In the genomic region with DNA sequence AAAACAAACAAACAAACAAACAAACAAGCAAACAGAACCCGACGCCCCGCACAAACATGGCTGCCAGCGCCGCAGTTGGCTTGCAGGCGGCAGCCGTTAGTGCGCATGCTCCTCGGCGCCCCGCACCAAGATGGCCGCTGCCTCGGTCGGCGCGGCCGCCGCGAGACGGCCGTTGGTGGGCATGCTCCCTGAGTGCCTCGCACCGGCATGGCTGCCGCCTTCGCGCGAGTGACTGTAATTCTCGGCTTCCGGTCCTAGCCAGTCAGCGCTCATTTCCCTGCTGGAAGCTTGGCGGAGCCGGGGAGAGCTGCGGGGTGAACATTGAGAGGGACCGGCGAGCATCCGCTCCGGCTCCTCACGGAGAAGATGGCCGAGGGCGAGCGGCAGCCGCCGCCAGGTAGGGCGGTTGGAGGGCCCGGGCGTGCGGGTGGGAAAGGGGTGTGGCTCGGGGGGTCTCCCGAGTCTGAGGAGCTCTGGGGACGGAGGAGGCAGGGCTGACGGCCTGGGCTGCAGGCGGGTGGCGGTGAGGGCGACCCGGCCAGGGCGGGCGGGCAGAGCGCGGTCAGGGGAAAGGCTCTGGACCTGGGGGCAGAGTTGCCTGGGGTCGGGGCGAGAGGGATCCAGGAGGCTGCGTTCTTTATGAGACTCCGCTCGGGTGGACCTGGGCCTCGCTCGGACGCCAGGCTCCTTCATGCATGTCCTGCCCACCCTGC, we compare ENCODE assay signal across 7 mouse cellular contexts. TPM values are rescaled to one million over a fixed set of nuclear protein-coding genes. Genes with fewer than 3 reads are reported as not detected.
DNase-seq lines count a peak whose midpoint lies in the region; ATAC-seq and TF ChIP-seq lines count a peak whose summit lies in the region.

Gene Ptpa (plus strand): TSS at position 104 of the 713 bp plus-strand sequence.

- peak within 1 kb of the TSS; percentile 73 for H3K4me3 ChIP-seq in embryonic facial prominence, embryonic 11.5 days (ENCODE audit: low read depth, low read length)
- peak within 1 kb of the TSS; percentile 70 for H3K4me3 ChIP-seq in kidney, adult 2 months (ENCODE audit: insufficient read depth, low read depth, low read length)
- peak within 1 kb of the TSS; percentile 84 for H3K4me3 ChIP-seq in limb, embryonic 12.5 days (replicated peaks)
- H3K4me3 ChIP-seq in midbrain, embryonic 15.5 days, result peak within 1 kb of the TSS; percentile 55
- peak within 1 kb of the TSS; percentile 83 for H3K4me3 ChIP-seq in spleen, adult 2 months (ENCODE audit: extremely low read depth, insufficient read depth, insufficient read length)

- peak; percentile 90 for TF ChIP-seq POLR2A in kidney, adult 2 months (IDR thresholded peaks at IDR 0.05; ENCODE audit: low read depth, low read length)
- TF ChIP-seq POLR2A in spleen, adult 2 months (IDR thresholded peaks at IDR 0.05; ENCODE audit: low read depth, low read length), result peak; percentile 96

- H3K4me2 ChIP-seq in embryonic facial prominence, embryonic 11.5 days (ENCODE audit: low read depth, low read length), result peak within 1 kb of the TSS; percentile 87
- peak within 1 kb of the TSS; percentile 75 for H3K4me2 ChIP-seq in limb, embryonic 12.5 days
- H3K4me2 ChIP-seq in midbrain, embryonic 15.5 days, result peak within 1 kb of the TSS; percentile 54

- peak within 1 kb of the TSS; percentile 97 for H3K27ac ChIP-seq in embryonic facial prominence, embryonic 11.5 days (replicated peaks; ENCODE audit: low read depth, low read length)
- peak within 1 kb of the TSS; percentile 99 for H3K27ac ChIP-seq in kidney, adult 2 months (ENCODE audit: insufficient read depth, low read depth, low read length)
- H3K27ac ChIP-seq in limb, embryonic 12.5 days, result peak within 1 kb of the TSS; percentile 99
- H3K27ac ChIP-seq in midbrain, embryonic 15.5 days, result peak within 1 kb of the TSS; percentile 96
- peak within 1 kb of the TSS; percentile 77 for H3K27ac ChIP-seq in spleen, adult 2 months (ENCODE audit: insufficient read depth, low read length)

- ATAC-seq in embryonic facial prominence, embryonic 11.5 days (replicated peaks; ENCODE audit: insufficient number of reproducible peaks, low FRiP score, low TSS enrichment, low read depth), result peak; percentile 87
- peak; percentile 82 for ATAC-seq in limb, embryonic 12.5 days (ENCODE audit: insufficient number of reproducible peaks, insufficient read depth, low FRiP score, low TSS enrichment, low read depth)
- ATAC-seq in midbrain, embryonic 15.5 days (replicated peaks), result peak; percentile 94

- no peak for TF ChIP-seq CTCF in kidney, adult 2 months (conservative IDR thresholded peaks at IDR 0.05; ENCODE audit: insufficient read depth, insufficient read length, low read depth, low read length)
- no peak for TF ChIP-seq CTCF in spleen, adult 2 months (IDR thresholded peaks at IDR 0.05; ENCODE audit: extremely low read depth, insufficient read depth, insufficient read length, insufficient replicate concordance)

- no peaks in the 10 kb centered on the region for H3K27me3 ChIP-seq in embryonic facial prominence, embryonic 11.5 days (ENCODE audit: control insufficient read depth, insufficient read depth, low read length)
- H3K27me3 ChIP-seq in kidney, adult 2 months (replicated peaks; ENCODE audit: control insufficient read depth, insufficient read depth, low read length), result no peaks in the 10 kb centered on the region
- no peaks in the 10 kb centered on the region; the same call in 1 of the 2 replicates for H3K27me3 ChIP-seq in limb, embryonic 12.5 days
- no peaks in the 10 kb centered on the region for H3K27me3 ChIP-seq in midbrain, embryonic 15.5 days (replicated peaks)
- H3K27me3 ChIP-seq in spleen, adult 2 months (ENCODE audit: control insufficient read depth, insufficient read depth, low read length), result no peaks in the 10 kb centered on the region

- under 1% methylated on average over 66 of the region's 67 CpGs for WGBS in embryonic facial prominence, embryonic 11.5 days
- WGBS in kidney, adult 2 months, result under 1% methylated on average over 67 of the region's 67 CpGs
- under 1% methylated on average over 66 of the region's 67 CpGs for WGBS in limb, embryonic 12.5 days
- WGBS in midbrain, embryonic 15.5 days, result under 1% methylated on average over 67 of the region's 67 CpGs
- 1% methylated on average over 67 of the region's 67 CpGs for WGBS in spleen, adult 2 months

- H3K9me3 ChIP-seq in embryonic facial prominence, embryonic 11.5 days (replicated peaks; ENCODE audit: control insufficient read depth, low read length), result no peaks in the 10 kb centered on the region
- H3K9me3 ChIP-seq in limb, embryonic 12.5 days, result no peaks in the 10 kb centered on the region
- H3K9me3 ChIP-seq in midbrain, embryonic 15.5 days, result no peaks in the 10 kb centered on the region

- H3K36me3 ChIP-seq in embryonic facial prominence, embryonic 11.5 days (replicated peaks; ENCODE audit: control insufficient read depth, insufficient read depth, low read depth, low read length), result no peaks in the 10 kb centered on the region
- no peaks in the 10 kb centered on the region for H3K36me3 ChIP-seq in kidney, adult 2 months (ENCODE audit: control insufficient read depth, insufficient read depth, low read length)
- H3K36me3 ChIP-seq in limb, embryonic 12.5 days, result peaks cover 13% of the 10 kb centered on the region; the same call in 1 of the 2 replicates
- no peaks in the 10 kb centered on the region for H3K36me3 ChIP-seq in midbrain, embryonic 15.5 days (replicated peaks)
- no peaks in the 10 kb centered on the region for H3K36me3 ChIP-seq in spleen, adult 2 months (ENCODE audit: control insufficient read depth, insufficient read depth, low read length)

- H3K9ac ChIP-seq in embryonic facial prominence, embryonic 11.5 days (replicated peaks; ENCODE audit: low read length), result peak within 1 kb of the TSS; percentile 97
- peak within 1 kb of the TSS; percentile 92 for H3K9ac ChIP-seq in limb, embryonic 12.5 days (replicated peaks)
- H3K9ac ChIP-seq in midbrain, embryonic 15.5 days, result peak within 1 kb of the TSS; percentile 95

- DNase-seq in adrenal gland, postnatal 14 days, result peak; percentile 96
- peak; percentile 95 for DNase-seq in embryonic facial prominence, embryonic 11.5 days (ENCODE audit: low spot score)
- peak; percentile 93 to 94 for DNase-seq in heart, adult 18-20 months
- DNase-seq in kidney, adult 2 months, result peak; percentile 94
- peak; percentile 79 to 90 for DNase-seq in spleen, adult 2 months (ENCODE audit: low read depth in 1 of 2, low spot score in 2 of 2)

- H3K4me1 ChIP-seq in embryonic facial prominence, embryonic 11.5 days (ENCODE audit: control insufficient read depth, insufficient read depth, low read length), result peaks cover 14% of the 10 kb centered on the region
- H3K4me1 ChIP-seq in kidney, adult 2 months (ENCODE audit: control insufficient read depth, insufficient read depth, low read length), result peaks cover 18% of the 10 kb centered on the region
- peaks cover 41% of the 10 kb centered on the region for H3K4me1 ChIP-seq in limb, embryonic 12.5 days (replicated peaks)
- peaks cover 52% of the 10 kb centered on the region for H3K4me1 ChIP-seq in midbrain, embryonic 15.5 days
- no peaks in the 10 kb centered on the region; the same call in 1 of the 2 replicates for H3K4me1 ChIP-seq in spleen, adult 2 months (ENCODE audit: control insufficient read depth, insufficient read depth, insufficient read length)

RNA-seq across cellular contexts. Expression of gene Ptpa, which starts in this region (rescaled TPM):
- 145 and 155 TPM in 2 replicates for total RNA-seq in adrenal gland, postnatal 14 days (2021)
- 53.7 and 62.4 TPM in 2 replicates for polyA plus RNA-seq in embryonic facial prominence, embryonic 11.5 days (2014; fragmentation: Nextera tagmentation; extraction: Ambion mirVana)
- total RNA-seq in heart, adult 18-20 months (2021), result 10 to 100 TPM; 81.6 to 96.7 TPM
- polyA plus RNA-seq in kidney, adult 2 months (2012; rRNA removed), result 132 and 176 TPM in 2 replicates
- polyA plus RNA-seq in limb, embryonic 12.5 days (2016; fragmentation: Nextera tagmentation; extraction: Ambion mirVana), result 154 and 155 TPM in 2 replicates
- 152 and 155 TPM in 2 replicates for polyA plus RNA-seq in midbrain, embryonic 15.5 days (2015; fragmentation: Nextera tagmentation; extraction: Ambion mirVana)
- 136 and 152 TPM in 2 replicates for polyA plus RNA-seq in spleen, adult 2 months (2012; rRNA removed)

Comparison
In these comparisons a context has a peak if more than half of its experiments do, and no peak if none do; other contexts are left out.
1. Peak in every context shown above with its lines: DNase-seq, ATAC-seq, H3K4me3 ChIP-seq and H3K27ac ChIP-seq.